Mouse (Mus musculus) limb, embryonic 14.5 days (tissue): ENCODE data around the gene Sf1. TPM values are rescaled to one million over a fixed set of nuclear protein-coding genes. Genes with fewer than 3 reads are reported as not detected.

ENCODE experiments used
- ATAC-seq: fragments of 200-750 bp; cut with Nextera tagmentation; 2 replicates; pipeline ENCODE4 v1.8.0; 2017; ENCODE audit warnings: low read depth, moderate number of reproducible peaks, moderate TSS enrichment; ENCODE audit not compliant: low FRiP score
- DNase-seq: peaks from one replicate; pipeline ENCODE4 v3.0.0-alpha.2; 2015; ENCODE audit warnings: low spot score
- H3K27ac ChIP-seq: fragments of 300-500 bp; sonication (generic); replicated peaks from 2 replicates; pipeline ENCODE4 v1.5.1; 2014; ENCODE audit warnings: low read depth, mild to moderate bottlenecking, low read length, moderate library complexity, mixed read lengths
- H3K27me3 ChIP-seq: fragments of 300-500 bp; sonication (generic); 2 replicates; pipeline ENCODE4 v1.6.1; 2014; ENCODE audit warnings: low read length, mixed read lengths; ENCODE audit not compliant: control insufficient read depth, insufficient read depth
- H3K36me3 ChIP-seq: fragments of 300-500 bp; sonication (generic); 2 replicates; pipeline ENCODE4 v1.6.1; 2014; ENCODE audit warnings: mild to moderate bottlenecking, low read length, moderate library complexity, mixed read lengths; ENCODE audit not compliant: control insufficient read depth, insufficient read depth
- H3K4me1 ChIP-seq: fragments of 300-500 bp; sonication (generic); 2 replicates; pipeline ENCODE4 v1.6.1; 2014; ENCODE audit warnings: antibody characterized with exemption, low read length, mixed read lengths; ENCODE audit not compliant: control insufficient read depth, insufficient read depth
- H3K4me2 ChIP-seq: fragments of 300-500 bp; sonication (generic); replicated peaks from 2 replicates; pipeline ENCODE4 v1.6.1; 2014; ENCODE audit warnings: low read depth, mild to moderate bottlenecking, low read length, moderate library complexity; ENCODE audit not compliant: severe bottlenecking
- H3K4me3 ChIP-seq: fragments of 300-500 bp; sonication (generic); replicated peaks from 2 replicates; pipeline ENCODE4 v1.5.1; 2014; ENCODE audit warnings: low read length
- H3K9ac ChIP-seq: fragments of 300-500 bp; sonication (generic); 2 replicates; pipeline ENCODE4 v1.6.1; 2014; ENCODE audit warnings: mild to moderate bottlenecking, low read depth, low read length, moderate library complexity; ENCODE audit not compliant: severe bottlenecking
- H3K9me3 ChIP-seq: fragments of 300-500 bp; sonication (generic); 2 replicates; pipeline ENCODE4 v1.6.1; 2016; ENCODE audit warnings: low read length; ENCODE audit not compliant: control insufficient read depth
- POLR2A ChIP-seq: fragments of 200-500 bp; IDR thresholded peaks from 2 replicates; pipeline ENCODE4 v1.8.0; 2012; ENCODE audit warnings: inconsistent platforms, mild to moderate bottlenecking, moderate library complexity, borderline replicate concordance; ENCODE audit not compliant: insufficient read depth, insufficient read length; ENCODE audit errors: extremely low read depth
- WGBS: fragments of 180-500 bp; shearing (Covaris S2); extraction: QIAGEN DNeasy Blood & Tissue Kit; methylation state at CpG from one replicate; pipeline ENCODE4 v1.1.7; 2014; 5-methylcytosine and 5-hydroxymethylcytosine counted together
- polyA plus RNA-seq, 2 experiments: library from polyadenylated mRNA; depleted of rRNA in 1 of 2; stranded (reverse) in 1 of 2; unstranded in 1 of 2; fragments of >200 nt; fragmentation: Nextera tagmentation in 1 of 2; extraction: Ambion mirVana in 1 of 2; gene quantifications; 2 replicates each; pipeline versions ENCODE4 v1.2.1 to v1.2.3; 2012 to 2014

The Sf1 gene
- polyA plus RNA-seq, 2 experiments: 149 to 252 TPM

DNA sequence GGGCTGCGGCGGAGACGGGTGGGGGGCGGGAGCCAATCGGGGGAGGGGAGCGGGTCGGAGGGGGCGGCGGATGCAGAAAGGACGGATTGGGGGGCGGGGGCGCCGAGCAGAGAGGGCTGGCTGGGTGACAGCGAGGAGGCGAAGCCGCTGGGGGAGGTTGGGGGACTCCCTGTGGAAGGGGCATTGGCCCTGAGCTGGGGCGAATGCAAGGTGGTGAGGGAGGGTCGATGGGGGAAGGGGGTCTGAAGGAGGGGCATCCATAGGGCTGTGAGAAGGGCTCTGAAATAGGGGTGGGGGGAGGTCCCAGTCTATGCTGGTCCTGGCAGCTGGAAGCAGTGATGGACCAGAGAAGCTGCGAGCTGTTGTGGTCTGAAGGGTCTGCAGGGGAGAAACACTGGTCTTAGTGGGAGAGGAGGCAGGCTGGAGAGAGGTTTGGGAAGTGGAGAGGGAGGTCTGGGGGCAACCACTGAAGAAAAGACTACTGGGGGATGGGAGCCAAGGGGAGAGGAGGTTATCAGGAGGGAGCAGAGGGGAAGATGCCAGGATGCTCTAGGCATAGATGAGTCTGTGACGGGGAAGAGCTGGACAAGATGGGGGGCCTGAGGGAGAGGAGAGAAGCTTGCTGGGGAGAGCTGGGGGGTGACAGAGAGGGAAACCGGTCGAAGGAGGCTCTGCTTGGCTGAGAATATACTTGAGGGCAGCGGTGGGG lies 55.6 kb downstream of the Sf1 start:
- H3K4me2 ChIP-seq: peak overlapping the region; percentile 96
- DNase-seq: no peak
- no peak for TF ChIP-seq POLR2A

GRCm38 (mm10) chr19:6419805-6420310 lies 56.4 kb downstream of the Sf1 start:
- no peak for DNase-seq
- Histone ChIP-seq H3K27me3 (peaks cover 43% of the 10 kb centered on the region), H3K9me3 (no peaks in the 10 kb centered on the region), H3K4me3 (no peak overlapping the region), H3K9ac (no peak overlapping the region), H3K4me2 (no peak overlapping the region), H3K27ac (no peak overlapping the region), H3K4me1 (peaks cover 4% of the 10 kb centered on the region; the same call in 1 of the 2 replicates), H3K36me3 (no peaks in the 10 kb centered on the region)
- WGBS: 58% methylated on average over 9 of the region's 9 CpGs
- no peak for ATAC-seq
- no peak for TF ChIP-seq POLR2A

More for the DNA sequence above, 55.6 kb downstream of the Sf1 start:
- no peak overlapping the region for H3K27ac ChIP-seq
- no peak for ATAC-seq
- H3K9me3 ChIP-seq: no peaks in the 10 kb centered on the region
- H3K9ac ChIP-seq: no peak overlapping the region
- peaks cover 43% of the 10 kb centered on the region for H3K27me3 ChIP-seq
- peak overlapping the region; percentile 51 for H3K4me3 ChIP-seq
- WGBS: 7% methylated on average over 17 of the region's 23 CpGs
- peaks cover 4% of the 10 kb centered on the region; the same call in 1 of the 2 replicates for H3K4me1 ChIP-seq
- H3K36me3 ChIP-seq: no peaks in the 10 kb centered on the region

GRCm38 (mm10) chr19:6420481-6421210 lies 57.2 kb downstream of the Sf1 start:
- ATAC-seq: no peak
- H3K4me1 ChIP-seq: peaks cover 4% of the 10 kb centered on the region; the same call in 1 of the 2 replicates
- DNase-seq: no peak
- 58% methylated on average over 17 of the region's 19 CpGs for WGBS
- H3K36me3 ChIP-seq: no peaks in the 10 kb centered on the region
- no peaks in the 10 kb centered on the region for H3K9me3 ChIP-seq
- no peak for TF ChIP-seq POLR2A
- no peak overlapping the region for H3K4me3 ChIP-seq
- H3K9ac ChIP-seq: no peak overlapping the region
- H3K4me2 ChIP-seq: no peak overlapping the region
- peaks cover 46% of the 10 kb centered on the region for H3K27me3 ChIP-seq
- H3K27ac ChIP-seq: no peak overlapping the region

GRCm38 (mm10) chr19:6421211-6421590 lies 57.7 kb downstream of the Sf1 start:
- H3K4me2 ChIP-seq: no peak overlapping the region
- no peak overlapping the region for H3K4me3 ChIP-seq
- H3K9ac ChIP-seq: no peak overlapping the region
- no peaks in the 10 kb centered on the region for H3K36me3 ChIP-seq
- H3K27ac ChIP-seq: no peak overlapping the region
- peaks cover 4% of the 10 kb centered on the region; the same call in 1 of the 2 replicates for H3K4me1 ChIP-seq
- WGBS: 66% methylated on average over 9 of the region's 9 CpGs
- peaks cover 51% of the 10 kb centered on the region for H3K27me3 ChIP-seq
- no peak for DNase-seq
- H3K9me3 ChIP-seq: no peaks in the 10 kb centered on the region
- ATAC-seq: no peak
- no peak for TF ChIP-seq POLR2A

- DNase-seq (no peak), ATAC-seq (no peak)
- Histone ChIP-seq H3K27me3 (peaks cover 59% of the 10 kb centered on the region), H3K4me1 (peaks cover 4% of the 10 kb centered on the region; the same call in 1 of the 2 replicates), H3K9ac (no peak overlapping the region), H3K27ac (no peak overlapping the region), H3K4me2 (no peak overlapping the region), H3K36me3 (no peaks in the 10 kb centered on the region), H3K9me3 (no peaks in the 10 kb centered on the region), H3K4me3 (no peak overlapping the region)
- TF ChIP-seq POLR2A: no peak
- 61% methylated on average over 7 of the region's 7 CpGs for WGBS
Observed at GRCm38 (mm10) chr19:6422014-6422413, 58.5 kb downstream of the Sf1 start.
